Mouse (Mus musculus) MEL (cell line): ENCODE measurements around the gene Tmem205.

ENCODE experiments used
- CTCF ChIP-seq, 3 experiments: IDR thresholded peaks in 2 of 3; conservative IDR thresholded peaks in 1 of 3; 2 replicates each; pipeline ENCODE4 v1.5.1; 2011 to 2012; ENCODE audit warnings: low read length in 3 of 3, low read depth in 2 of 3, mild to moderate bottlenecking in 2 of 3, improper control_type of control experiment in 1 of 3, inconsistent platforms in 1 of 3, mixed read lengths in 1 of 3, moderate library complexity in 1 of 3; ENCODE audit not compliant: control insufficient read depth in 1 of 3, insufficient read depth in 1 of 3, poor library complexity in 1 of 3, severe bottlenecking in 1 of 3
- EP300 ChIP-seq, 2 experiments: IDR thresholded peaks; 2 replicates each; pipeline ENCODE4 v1.6.1; 2011; ENCODE audit warnings: improper control_type of control experiment in 2 of 2, low read length in 2 of 2, low read depth in 1 of 2, mild to moderate bottlenecking in 1 of 2
- ETS1 ChIP-seq: IDR thresholded peaks from 2 replicates; pipeline ENCODE4 v1.6.1; 2012; ENCODE audit warnings: low read depth, mild to moderate bottlenecking, inconsistent platforms, low read length, improper control_type of control experiment, moderate library complexity
- GATA1 ChIP-seq: IDR thresholded peaks from 2 replicates; pipeline ENCODE4 v1.6.1; 2011; ENCODE audit warnings: low read depth, low read length, improper control_type of control experiment
- POLR2A ChIP-seq, 2 experiments: IDR thresholded peaks; 2 replicates each; pipeline ENCODE4 v1.6.1; 2011 to 2012; ENCODE audit warnings: low read length in 2 of 2, mild to moderate bottlenecking in 2 of 2, control low read depth in 1 of 2, improper control_type of control experiment in 1 of 2, low read depth in 1 of 2, moderate library complexity in 1 of 2; ENCODE audit not compliant: control insufficient read depth in 1 of 2, insufficient read depth in 1 of 2, poor library complexity in 1 of 2
- POLR2AphosphoS5 ChIP-seq: IDR thresholded peaks from 2 replicates; pipeline ENCODE4 v1.6.1; 2012; ENCODE audit warnings: low read depth, borderline replicate concordance, mild to moderate bottlenecking, inconsistent platforms, low read length, moderate library complexity, mixed read lengths

GRCm38 (mm10) chr9:21962010-21962409, 34.7 kb upstream of the Tmem205 start:
- TF ChIP-seq GATA1 = no peak
- TF ChIP-seq EP300 (IDR thresholded peaks at IDR 0.05; ENCODE audit: low read depth in 1 of 2, low read length in 2 of 2) = no peak
- TF ChIP-seq POLR2A (IDR thresholded peaks at IDR 0.05; ENCODE audit: control insufficient read depth in 1 of 2, insufficient read depth in 1 of 2, low read depth in 1 of 2, low read length in 2 of 2, poor library complexity in 1 of 2) = no peak
- no peak for TF ChIP-seq ETS1
- TF ChIP-seq POLR2AphosphoS5 = no peak
- no peak for TF ChIP-seq CTCF (IDR thresholded peaks at IDR 0.05 in 2 of 3, conservative IDR thresholded peaks at IDR 0.05 in 1 of 3; ENCODE audit: control insufficient read depth in 1 of 3, insufficient read depth in 1 of 3, low read depth in 2 of 3, low read length in 3 of 3, poor library complexity in 1 of 3, severe bottlenecking in 1 of 3)
